Mouse (Mus musculus) layer of hippocampus, postnatal 14 days (tissue): ENCODE results near the gene Inf2. TPM values are rescaled to one million over a fixed set of nuclear protein-coding genes. Genes with fewer than 3 reads are reported as not detected.
A peak's percentile ranks its signal among the peaks of the same experiment; 100 is the strongest.

ENCODE experiments used
- DNase-seq, 2 experiments: peaks; one replicate each; pipeline ENCODE4 v3.0.0; 2021 to 2022; ENCODE audit warnings: low spot score in 2 of 2, mixed read lengths in 1 of 2
- total RNA-seq, 2 experiments: library from RNA; stranded (reverse); gene quantifications; 2 replicates each; pipeline ENCODE4 v1.2.3; 2021

Gene Inf2
- total RNA-seq, 2 experiments from 2014 or later = 116 to 122 TPM

DNA sequence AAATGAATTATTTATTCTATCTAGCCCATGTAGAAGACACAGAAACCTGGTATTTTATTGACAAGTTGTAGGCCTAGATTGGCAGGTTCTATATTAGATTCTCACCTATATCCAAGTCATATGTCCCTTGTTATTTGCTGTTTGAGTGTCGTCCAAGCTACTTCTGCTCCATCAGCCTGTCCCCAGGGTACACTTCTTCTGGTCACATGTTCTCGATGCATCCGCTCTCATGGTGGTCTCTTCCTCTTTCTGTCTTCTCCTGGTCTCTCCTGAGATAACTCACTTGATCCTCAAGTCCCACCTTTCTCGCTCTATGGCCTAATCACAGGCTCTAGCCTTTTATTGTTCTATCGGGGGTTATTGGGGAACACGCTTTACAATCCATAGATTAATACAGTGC is 25.6 kb upstream of the Inf2 start:
- no peak for DNase-seq

DNA sequence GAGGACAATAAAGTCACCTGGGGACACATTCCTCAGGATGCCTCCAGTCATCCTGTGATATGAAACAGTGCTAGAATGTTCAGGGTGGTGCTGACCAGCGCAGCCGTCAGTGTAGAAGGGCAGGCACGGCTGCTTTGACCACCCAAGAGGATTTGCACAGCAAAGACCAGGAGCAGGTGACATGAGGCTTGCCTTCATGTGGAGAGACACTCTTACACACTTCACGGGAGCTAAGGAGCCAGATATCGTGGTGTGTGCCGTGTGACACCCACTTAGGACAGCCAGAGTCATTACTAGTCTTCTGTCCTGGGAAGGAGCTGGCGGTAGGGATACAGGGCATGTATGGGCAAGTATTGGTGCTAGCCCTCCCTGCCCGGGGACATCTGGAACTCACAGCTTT is 18.4 kb upstream of the Inf2 start:
- no peak for DNase-seq

DNA sequence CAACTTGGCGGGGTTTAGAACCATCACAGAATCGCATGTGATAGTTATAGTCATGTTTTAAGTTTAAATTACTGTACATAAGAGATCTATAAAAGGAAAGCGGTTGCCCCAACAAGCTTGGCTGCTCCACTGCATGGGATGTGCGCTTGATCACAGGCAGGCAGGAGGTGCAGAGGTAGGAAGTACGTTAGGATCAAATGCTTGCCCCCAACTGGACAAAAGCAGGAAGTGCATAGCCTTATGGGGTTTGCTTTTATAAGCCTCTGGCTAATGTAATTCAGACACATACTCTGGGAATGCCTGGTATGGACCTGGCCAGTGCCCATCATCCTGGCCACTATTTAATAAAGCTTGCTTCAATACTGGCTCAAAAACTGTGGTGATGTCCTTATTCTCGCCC is 17.5 kb upstream of the Inf2 start:
- no peak for DNase-seq

GRCm38 (mm10) chr12:112575274-112575986 is 13.2 kb upstream of the Inf2 start:
- DNase-seq = no peak

DNA sequence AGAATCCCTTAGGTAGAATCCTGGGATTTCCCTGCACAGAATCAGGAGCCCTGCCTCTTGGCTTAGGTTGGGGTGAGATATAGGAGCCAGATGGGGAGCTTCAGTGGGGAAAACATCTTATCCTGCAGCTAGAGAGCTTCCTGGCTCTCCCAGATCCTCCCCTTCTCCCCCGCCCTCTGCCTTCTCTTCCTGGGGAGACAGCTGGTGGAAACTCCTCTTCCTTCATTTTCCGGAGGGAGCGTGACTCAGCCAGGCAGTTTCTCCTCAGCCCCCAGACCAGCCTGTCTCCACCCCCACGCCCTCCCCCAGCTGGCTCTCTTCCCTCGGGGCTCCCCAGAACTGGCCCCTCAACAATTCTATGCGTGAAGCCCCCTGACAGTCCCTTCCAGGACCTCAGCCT is 12.2 kb upstream of the Inf2 start:
- DNase-seq = no peak

- no peak for DNase-seq
These were observed 11.8 kb upstream of the Inf2 start for GRCm38 (mm10) chr12:112576749-112577148.

DNA sequence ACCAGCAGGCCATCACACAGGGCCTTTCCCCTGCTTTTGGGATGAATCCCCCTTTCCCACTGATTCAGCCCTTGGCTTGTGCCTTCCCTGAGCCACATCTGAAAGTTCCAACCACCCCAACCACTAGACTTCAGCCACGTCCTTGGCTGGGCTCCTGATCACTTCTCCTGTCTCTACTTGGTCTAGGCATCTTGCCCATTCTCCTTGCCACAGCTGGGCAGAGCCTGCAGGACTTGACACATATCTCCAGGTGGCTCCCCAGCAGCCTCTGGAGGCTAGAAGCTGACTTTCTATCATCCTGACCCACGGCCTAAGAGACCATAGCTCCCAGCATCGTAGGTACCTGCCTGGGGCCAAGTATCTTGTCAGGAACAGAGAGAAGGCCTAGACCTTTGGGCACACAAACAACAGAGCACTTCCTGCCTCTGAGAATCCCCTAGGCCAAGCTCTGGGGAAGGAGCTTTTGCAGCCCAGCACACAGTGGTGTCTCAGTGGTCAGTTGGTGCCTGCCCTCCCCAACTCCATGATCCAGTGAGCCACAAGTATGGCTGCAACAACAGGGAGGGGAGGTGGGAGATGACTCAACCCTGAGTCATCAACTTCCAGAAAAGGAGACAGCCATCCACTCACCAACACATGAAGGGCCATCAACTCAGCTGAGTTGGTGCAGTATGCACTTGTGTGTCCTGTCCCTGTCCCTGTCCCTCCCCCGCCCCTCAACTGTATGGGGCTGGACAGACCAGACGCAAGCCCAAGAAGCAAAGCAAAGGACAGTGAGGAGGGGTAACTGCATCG is 10.1 kb upstream of the Inf2 start:
- DNase-seq = no peak

DNA sequence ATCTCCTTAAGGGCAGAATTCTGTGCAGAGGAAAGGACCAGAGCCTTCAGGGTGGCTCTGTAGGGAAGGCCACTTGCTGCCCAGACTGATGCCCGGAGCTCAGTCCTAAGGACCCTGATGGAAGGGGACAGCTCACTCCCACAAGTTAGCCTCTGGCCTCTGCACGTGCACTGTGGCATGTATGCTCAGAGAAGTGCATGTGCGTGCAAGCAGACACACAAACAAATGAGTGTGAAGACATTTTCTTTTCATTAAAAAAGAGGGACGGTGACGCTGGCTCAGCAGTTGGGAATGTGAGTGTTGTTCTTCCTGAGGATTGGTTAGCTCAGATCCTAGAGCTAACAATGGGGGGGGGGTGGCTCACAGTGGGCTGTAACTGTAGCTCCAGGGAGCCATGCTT is 9.2 kb upstream of the Inf2 start:
- DNase-seq = no peak

DNA sequence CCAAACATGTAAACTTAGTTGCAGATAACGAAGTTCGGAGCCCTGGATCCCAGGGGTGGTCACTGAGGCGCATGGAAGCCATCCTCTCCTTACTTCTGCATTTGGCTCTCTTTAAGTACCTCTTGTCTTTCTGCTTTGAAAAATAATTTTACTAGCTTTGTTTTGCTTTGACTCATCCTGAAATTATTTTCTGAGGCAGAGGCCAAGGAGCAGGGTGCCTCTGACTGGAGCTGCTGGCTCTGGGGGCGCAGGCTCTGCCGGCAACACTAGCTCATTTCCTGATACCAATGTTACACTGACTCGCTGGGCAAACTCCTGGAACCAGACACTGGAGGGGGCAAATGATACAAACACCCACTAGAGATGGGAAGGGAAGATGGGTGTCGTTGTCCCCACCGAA is 8.7 kb upstream of the Inf2 start:
- no peak for DNase-seq

DNA sequence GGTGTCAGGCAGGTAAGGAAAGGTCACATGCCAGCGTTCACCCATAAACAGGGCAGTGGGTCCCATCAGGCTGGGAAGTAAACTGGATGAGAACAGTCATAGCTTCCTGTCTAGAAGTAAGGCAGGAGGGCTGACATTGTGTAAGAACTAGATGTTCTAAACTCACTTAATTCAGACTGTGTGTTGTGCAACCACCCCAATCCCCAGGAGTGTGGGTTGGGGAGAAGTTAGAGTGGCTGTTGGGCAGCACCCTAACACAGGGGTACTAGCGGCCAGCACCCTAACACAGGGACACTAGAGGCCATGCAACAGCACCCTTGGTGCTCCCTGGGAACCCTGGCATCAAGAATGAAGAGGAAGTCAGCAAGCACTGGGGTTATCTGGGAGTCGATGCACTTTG is 7.5 kb upstream of the Inf2 start:
- DNase-seq = no peak

- no peak for DNase-seq
These were observed 3.6 kb upstream of the Inf2 start for GRCm38 (mm10) chr12:112584954-112585353.

DNA sequence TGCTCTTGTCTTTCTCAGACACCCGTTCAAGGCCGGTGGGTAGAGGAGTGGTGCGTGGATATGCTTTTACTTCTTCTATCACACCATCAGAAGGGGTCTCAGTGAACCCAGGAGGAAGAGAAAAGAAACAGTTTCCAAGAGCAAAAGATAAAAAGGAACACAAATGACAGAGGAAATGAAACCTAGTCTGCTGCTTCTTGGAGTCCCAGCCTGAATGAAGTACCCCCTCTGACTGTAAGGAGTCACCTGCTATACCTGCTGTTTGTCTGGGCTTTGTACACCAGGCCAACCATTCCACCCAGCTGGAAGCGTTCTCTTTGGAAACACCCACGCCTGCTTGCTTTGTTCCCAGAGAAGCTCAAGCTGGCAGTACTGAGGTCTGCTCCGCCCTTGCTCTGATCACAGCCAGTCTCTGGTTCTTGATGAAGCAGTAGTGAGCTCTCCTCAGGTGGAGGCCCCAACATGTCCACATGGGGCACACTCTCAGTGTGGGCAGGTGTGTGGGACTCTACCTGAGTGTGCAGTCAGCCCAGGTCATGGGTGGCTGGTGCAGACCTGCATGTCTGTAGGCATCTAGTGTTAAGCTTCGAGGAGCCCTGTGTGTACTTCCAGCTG is 2.6 kb upstream of the Inf2 start:
- DNase-seq = peak in 1 of 2 experiments; percentile 71

DNA sequence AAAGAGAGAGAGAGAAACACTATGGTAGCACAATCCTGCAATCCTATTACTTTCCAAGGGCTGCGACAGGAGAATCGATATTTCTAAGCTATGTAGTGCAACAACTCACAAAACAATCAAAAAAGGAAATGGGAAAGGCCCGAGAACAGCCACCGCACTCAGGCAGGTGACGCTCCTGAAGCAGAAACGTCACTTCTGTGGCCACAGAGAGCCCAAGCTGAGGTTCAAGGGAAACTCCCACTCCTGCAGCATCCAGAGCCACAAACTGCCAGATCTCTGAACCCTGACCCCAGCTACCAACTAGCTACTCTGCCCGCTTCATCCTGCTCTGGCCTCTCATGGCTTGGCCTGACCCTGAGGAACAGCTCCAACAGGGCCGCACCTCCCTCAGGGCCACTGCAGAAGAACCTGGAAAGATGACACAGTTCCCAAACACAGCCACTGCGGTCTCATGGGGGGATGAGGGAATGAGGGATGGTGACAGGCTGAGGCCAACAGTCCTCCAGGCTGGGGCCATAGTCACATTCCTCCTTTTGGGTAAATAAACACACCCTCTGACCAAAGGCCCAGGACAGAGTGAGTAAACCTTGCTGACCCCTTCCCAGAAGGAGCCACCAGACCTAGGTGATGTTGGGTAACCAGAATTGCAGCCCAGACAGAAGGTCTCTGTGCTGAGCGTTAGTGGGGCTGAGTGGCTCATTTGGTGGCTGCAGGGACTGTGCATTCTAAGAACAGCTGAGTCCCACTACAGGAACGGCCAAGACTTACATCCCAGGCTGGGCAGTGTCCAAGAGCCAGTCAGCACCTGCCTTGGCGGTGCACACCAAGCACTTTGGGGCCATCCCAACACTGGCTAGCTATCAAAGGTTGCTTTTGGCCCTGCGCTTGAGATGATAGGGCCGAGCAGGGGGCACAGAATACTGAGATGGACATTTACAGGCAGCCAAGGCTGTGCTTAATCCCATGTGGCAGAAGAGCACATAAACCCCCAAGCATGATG is 1.2 kb upstream of the Inf2 start:
- no peak for DNase-seq

- DNase-seq = no peak
These were observed 1.1 kb downstream of the Inf2 start for GRCm38 (mm10) chr12:112589491-112590191.

- DNase-seq = peak; percentile 67 to 74
These were observed 2.1 kb downstream of the Inf2 start for GRCm38 (mm10) chr12:112590566-112591239.

- DNase-seq = no peak
These were observed 2.7 kb downstream of the Inf2 start for GRCm38 (mm10) chr12:112591240-112591639.

DNA sequence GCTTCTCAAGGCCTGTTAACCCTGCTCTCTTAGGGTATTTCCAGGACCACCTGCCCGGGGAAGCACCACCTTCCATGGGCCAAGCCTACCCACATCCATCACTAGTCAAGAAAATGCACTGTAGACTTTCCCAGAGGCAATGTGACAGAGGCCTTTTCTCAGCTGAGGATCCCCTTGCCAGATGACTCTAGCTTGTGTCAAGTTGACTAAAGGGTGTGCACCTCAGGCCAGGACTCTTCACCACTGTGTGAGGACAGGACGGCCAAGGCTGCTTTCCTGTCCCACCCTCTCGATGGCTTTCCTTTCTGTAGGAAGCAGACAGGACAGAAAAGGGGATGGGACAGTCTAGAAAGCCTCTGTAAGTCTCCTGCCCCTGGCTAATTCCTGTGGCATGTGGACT is 3.1 kb downstream of the Inf2 start:
- no peak for DNase-seq

DNA sequence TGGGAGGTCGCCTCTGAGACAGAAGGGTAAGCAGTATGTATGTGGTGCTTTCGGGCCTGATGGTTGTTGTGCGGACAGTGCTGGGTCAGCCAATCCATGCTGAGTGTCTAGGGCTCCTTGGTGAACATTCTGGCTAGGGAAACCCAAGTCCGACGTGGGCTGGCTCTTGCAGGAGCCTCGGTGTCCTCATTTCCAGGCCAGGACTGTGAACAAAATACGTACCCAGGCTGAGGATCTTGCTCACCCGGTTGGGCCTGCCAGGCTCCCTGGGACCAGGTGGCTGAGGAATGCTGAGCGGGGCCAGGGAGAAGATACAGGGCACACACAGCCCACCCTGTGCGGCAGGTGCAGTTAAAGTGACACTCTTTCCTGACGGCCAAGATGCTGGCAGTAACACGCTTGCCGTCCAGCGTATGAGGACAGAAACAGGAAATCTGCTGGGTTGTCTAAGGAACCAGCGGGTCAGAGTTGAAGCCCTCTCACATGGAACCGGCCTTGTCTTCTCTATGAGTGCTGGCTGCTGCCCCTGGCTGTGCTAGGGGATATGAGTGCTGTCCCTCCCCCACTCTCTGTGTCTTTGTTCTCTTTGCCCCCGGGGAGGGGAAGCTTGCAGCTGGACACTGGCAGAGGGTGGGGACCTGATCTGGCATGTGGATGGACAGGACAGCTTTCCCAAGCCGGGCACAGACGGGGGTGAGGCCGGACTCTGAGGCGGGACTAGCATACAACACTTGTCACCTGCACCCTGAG is 4.6 kb downstream of the Inf2 start:
- no peak for DNase-seq
